In genomic region chr2:26638572-26638971, GRCm38 (mm10) we compare ENCODE assay signal across 8 mouse cellular contexts. TPM values are rescaled to one million over a fixed set of nuclear protein-coding genes. Genes with fewer than 3 reads are reported as not detected.
DNase-seq lines count a peak whose midpoint lies in the region; ATAC-seq and TF ChIP-seq lines count a peak whose summit lies in the region.

No protein-coding gene starts in this region.

- TF ChIP-seq CTCF in bone marrow, adult 2 months (IDR thresholded peaks at IDR 0.05; ENCODE audit: control insufficient read depth, insufficient read depth, low read length): no peak

- intact Hi-C loops in heart, postnatal 36 days (cut with DNase I): loop anchor here (5.0 kb wide), 1 partner anchor 191 kb away; the partner anchor contains the start of gene Sec16a
- intact Hi-C loops in left cerebral cortex, postnatal 25 days (cut with DNase I): loop anchor here (10.0 kb wide), 1 partner anchor 386 kb away; the partner anchor contains the start of gene Slc2a6

- H3K4me1 ChIP-seq in heart, embryonic 14.5 days (ENCODE audit: control insufficient read depth in 2 of 2, insufficient read depth in 2 of 2, low read length in 2 of 2): peaks cover 13 to 20% of the 10 kb centered on the region in 2 experiments
- H3K4me1 ChIP-seq in bone marrow, adult 2 months (ENCODE audit: control insufficient read depth, insufficient read depth, low read length): peaks cover 5% of the 10 kb centered on the region
- peaks cover 17% of the 10 kb centered on the region for H3K4me1 ChIP-seq in hindbrain, embryonic 14.5 days (replicated peaks; ENCODE audit: control insufficient read depth, insufficient read depth, low read length)
- peaks cover 15% of the 10 kb centered on the region for H3K4me1 ChIP-seq in midbrain, embryonic 14.5 days (ENCODE audit: control insufficient read depth, insufficient read depth, low read length)

- no peak for DNase-seq in heart, postnatal 36 days
- DNase-seq in hindbrain, embryonic 14.5 days (ENCODE audit: low spot score): no peak
- no peak for DNase-seq in midbrain, embryonic 14.5 days
- DNase-seq in left cerebral cortex, postnatal 25 days (ENCODE audit: low spot score in 2 of 2): no peak
- DNase-seq in right cerebral cortex, postnatal 10 days (ENCODE audit: low spot score in 2 of 2): no peak

- no peak overlapping the region; a peak in 1 of 4 replicates for H3K27ac ChIP-seq in heart, embryonic 14.5 days (replicated peaks in 1 of 2; ENCODE audit: control insufficient read depth in 1 of 2, insufficient read depth in 1 of 2, low read depth in 2 of 2, low read length in 2 of 2)
- H3K27ac ChIP-seq in bone marrow, adult 2 months (ENCODE audit: control insufficient read depth, insufficient read depth, low read depth, low read length, poor library complexity): no peak overlapping the region
- peak overlapping the region; percentile 33; the same call in 1 of the 2 replicates for H3K27ac ChIP-seq in hindbrain, embryonic 14.5 days
- no peak overlapping the region for H3K27ac ChIP-seq in midbrain, embryonic 14.5 days (replicated peaks; ENCODE audit: low read depth, low read length)

- TF ChIP-seq POLR2A in bone marrow, adult 2 months (IDR thresholded peaks at IDR 0.05; ENCODE audit: borderline replicate concordance, control insufficient read depth, low read depth, low read length): no peak

- peak overlapping the region; percentile 97 for H3K9ac ChIP-seq in heart, embryonic 14.5 days (ENCODE audit: low read length)
- peak overlapping the region; percentile 96 for H3K9ac ChIP-seq in hindbrain, embryonic 14.5 days
- H3K9ac ChIP-seq in midbrain, embryonic 14.5 days (replicated peaks; ENCODE audit: low read length): peak overlapping the region; percentile 94

- peaks cover 54% of the 10 kb centered on the region for H3K36me3 ChIP-seq in heart, embryonic 14.5 days (ENCODE audit: control insufficient read depth, insufficient read depth, low read length)
- H3K36me3 ChIP-seq in hindbrain, embryonic 14.5 days (replicated peaks; ENCODE audit: control insufficient read depth, insufficient read depth): peaks cover 52% of the 10 kb centered on the region
- H3K36me3 ChIP-seq in midbrain, embryonic 14.5 days (ENCODE audit: control insufficient read depth, insufficient read depth, low read length): peaks cover 46% of the 10 kb centered on the region

- H3K27me3 ChIP-seq in heart, embryonic 14.5 days (ENCODE audit: control insufficient read depth, insufficient read depth, low read length): no peaks in the 10 kb centered on the region
- no peaks in the 10 kb centered on the region for H3K27me3 ChIP-seq in hindbrain, embryonic 14.5 days (ENCODE audit: control insufficient read depth, insufficient read depth, low read length)
- H3K27me3 ChIP-seq in midbrain, embryonic 14.5 days (ENCODE audit: control insufficient read depth, insufficient read depth, low read length): no peaks in the 10 kb centered on the region

- H3K4me3 ChIP-seq in heart, embryonic 14.5 days (ENCODE audit: control insufficient read depth in 1 of 2, insufficient read depth in 1 of 2, low read depth in 1 of 2, low read length in 2 of 2): peak overlapping the region; percentile 66 to 94; a peak in 3 of 4 replicates
- peak overlapping the region; percentile 47 for H3K4me3 ChIP-seq in bone marrow, adult 2 months (replicated peaks; ENCODE audit: control insufficient read depth, low read depth, low read length)
- H3K4me3 ChIP-seq in hindbrain, embryonic 14.5 days (replicated peaks; ENCODE audit: low read length): peak overlapping the region; percentile 92
- H3K4me3 ChIP-seq in midbrain, embryonic 14.5 days (replicated peaks; ENCODE audit: low read depth, low read length): peak overlapping the region; percentile 90

- H3K4me2 ChIP-seq in heart, embryonic 14.5 days (ENCODE audit: low read length): peak overlapping the region; percentile 87
- peak overlapping the region; percentile 87 for H3K4me2 ChIP-seq in hindbrain, embryonic 14.5 days (replicated peaks)
- peak overlapping the region; percentile 61 for H3K4me2 ChIP-seq in midbrain, embryonic 14.5 days (ENCODE audit: low read length)

- H3K9me3 ChIP-seq in heart, embryonic 14.5 days (ENCODE audit: control insufficient read depth, low read length): no peaks in the 10 kb centered on the region
- no peaks in the 10 kb centered on the region for H3K9me3 ChIP-seq in hindbrain, embryonic 14.5 days (ENCODE audit: control insufficient read depth, low read length)
- no peaks in the 10 kb centered on the region for H3K9me3 ChIP-seq in midbrain, embryonic 14.5 days (ENCODE audit: control insufficient read depth, low read length)

- ATAC-seq in heart, embryonic 14.5 days (ENCODE audit: insufficient number of reproducible peaks, insufficient read depth, low FRiP score, low read depth): no peak
- ATAC-seq in hindbrain, embryonic 14.5 days (ENCODE audit: low FRiP score): no peak
- ATAC-seq in midbrain, embryonic 14.5 days (ENCODE audit: low FRiP score, low TSS enrichment): no peak
- ATAC-seq in megakaryocyte progenitor cell, adult 5-6 weeks (replicated peaks; ENCODE audit: poor library complexity): no peak

- 75% methylated on average over 5 of the region's 5 CpGs for WGBS in heart, embryonic 14.5 days
- 38% methylated on average over 5 of the region's 5 CpGs for WGBS in bone marrow, adult 2 months
- WGBS in hindbrain, embryonic 14.5 days: 76% methylated on average over 5 of the region's 5 CpGs
- 81% methylated on average over 5 of the region's 5 CpGs for WGBS in midbrain, embryonic 14.5 days

RNA-seq across cellular contexts. Expression of gene Fam69b, which starts 10.3 kb away (rescaled TPM):
- polyA plus RNA-seq in heart, embryonic 14.5 days (2014; fragmentation: Nextera tagmentation; extraction: Ambion mirVana): 13.3 and 15.2 TPM in 2 replicates
- total RNA-seq in heart, postnatal 36 days (2021): 10 to 100 TPM; 26.4 to 28.3 TPM
- polyA plus RNA-seq in bone marrow, adult 2 months (2011; ENCODE audit: insufficient read depth, insufficient read length, low replicate concordance, missing spikeins): 0.99 and 4.2 TPM in 2 replicates
- 128 and 136 TPM in 2 replicates for polyA plus RNA-seq in hindbrain, embryonic 14.5 days (2014; fragmentation: Nextera tagmentation; extraction: Ambion mirVana)
- polyA plus RNA-seq in midbrain, embryonic 14.5 days (2014; fragmentation: Nextera tagmentation; extraction: Ambion mirVana): 123 and 160 TPM in 2 replicates
- total RNA-seq in left cerebral cortex, postnatal 25 days (2021): 10 to 100 TPM; 78.4 to 84.8 TPM
- 2.8 and 4.8 TPM in 2 replicates for total RNA-seq in megakaryocyte progenitor cell, adult 5-6 weeks (2015)
- 9.2 and 9.4 TPM in 2 replicates for total RNA-seq in megakaryocyte progenitor cell, adult 5-6 weeks (2017)

RNA-seq across cellular contexts. Expression of gene Lcn4, which starts 32.5 kb away (rescaled TPM):
- polyA plus RNA-seq in heart, embryonic 14.5 days (2014; fragmentation: Nextera tagmentation; extraction: Ambion mirVana): not detected in 2 replicates
- total RNA-seq in heart, postnatal 36 days (2021): not detected
- polyA plus RNA-seq in bone marrow, adult 2 months (2011; ENCODE audit: insufficient read depth, insufficient read length, low replicate concordance, missing spikeins): not detected in 2 replicates
- not detected in 2 replicates for polyA plus RNA-seq in hindbrain, embryonic 14.5 days (2014; fragmentation: Nextera tagmentation; extraction: Ambion mirVana)
- polyA plus RNA-seq in midbrain, embryonic 14.5 days (2014; fragmentation: Nextera tagmentation; extraction: Ambion mirVana): not detected in 2 replicates
- total RNA-seq in left cerebral cortex, postnatal 25 days (2021): not detected
- total RNA-seq in megakaryocyte progenitor cell, adult 5-6 weeks (2015): 0.30 and 1.6 TPM in 2 replicates
- total RNA-seq in megakaryocyte progenitor cell, adult 5-6 weeks (2017): not detected in 2 replicates

RNA-seq across cellular contexts. Expression of gene Agpat2, which starts 34.4 kb away (rescaled TPM):
- polyA plus RNA-seq in heart, embryonic 14.5 days (2014; fragmentation: Nextera tagmentation; extraction: Ambion mirVana): 24.0 and 24.7 TPM in 2 replicates
- 10 to 100 TPM; 69.1 to 71.6 TPM for total RNA-seq in heart, postnatal 36 days (2021)
- 10.6 and 32.5 TPM in 2 replicates for polyA plus RNA-seq in bone marrow, adult 2 months (2011; ENCODE audit: insufficient read depth, insufficient read length, low replicate concordance, missing spikeins)
- 5.6 and 6.6 TPM in 2 replicates for polyA plus RNA-seq in hindbrain, embryonic 14.5 days (2014; fragmentation: Nextera tagmentation; extraction: Ambion mirVana)
- 1.8 and 3.8 TPM in 2 replicates for polyA plus RNA-seq in midbrain, embryonic 14.5 days (2014; fragmentation: Nextera tagmentation; extraction: Ambion mirVana)
- 1 to 10 TPM in 1 of 2 experiments, under 1 TPM in 1; 0.85 to 1.2 TPM for total RNA-seq in left cerebral cortex, postnatal 25 days (2021)
- 47.8 and 50.3 TPM in 2 replicates for total RNA-seq in megakaryocyte progenitor cell, adult 5-6 weeks (2015)
- total RNA-seq in megakaryocyte progenitor cell, adult 5-6 weeks (2017): 43.5 and 52.3 TPM in 2 replicates

RNA-seq across cellular contexts. Expression of gene Gm20532, which starts 52.1 kb away (rescaled TPM):
- not detected in 2 replicates for polyA plus RNA-seq in heart, embryonic 14.5 days (2014; fragmentation: Nextera tagmentation; extraction: Ambion mirVana)
- total RNA-seq in heart, postnatal 36 days (2021): not detected
- polyA plus RNA-seq in bone marrow, adult 2 months (2011; ENCODE audit: insufficient read depth, insufficient read length, low replicate concordance, missing spikeins): not detected in 2 replicates
- not detected in 2 replicates for polyA plus RNA-seq in hindbrain, embryonic 14.5 days (2014; fragmentation: Nextera tagmentation; extraction: Ambion mirVana)
- not detected in 2 replicates for polyA plus RNA-seq in midbrain, embryonic 14.5 days (2014; fragmentation: Nextera tagmentation; extraction: Ambion mirVana)
- total RNA-seq in left cerebral cortex, postnatal 25 days (2021): not detected
- total RNA-seq in megakaryocyte progenitor cell, adult 5-6 weeks (2015): not detected in 2 replicates
- not detected in 2 replicates for total RNA-seq in megakaryocyte progenitor cell, adult 5-6 weeks (2017)

RNA-seq across cellular contexts. Expression of gene Egfl7, which starts 58.8 kb away (rescaled TPM):
- 161 and 177 TPM in 2 replicates for polyA plus RNA-seq in heart, embryonic 14.5 days (2014; fragmentation: Nextera tagmentation; extraction: Ambion mirVana)
- 100 to 1,000 TPM; 146 to 183 TPM for total RNA-seq in heart, postnatal 36 days (2021)
- polyA plus RNA-seq in bone marrow, adult 2 months (2011; ENCODE audit: insufficient read depth, insufficient read length, low replicate concordance, missing spikeins): 91.0 and 128 TPM in 2 replicates
- 62.2 and 69.2 TPM in 2 replicates for polyA plus RNA-seq in hindbrain, embryonic 14.5 days (2014; fragmentation: Nextera tagmentation; extraction: Ambion mirVana)
- 36.7 and 51.1 TPM in 2 replicates for polyA plus RNA-seq in midbrain, embryonic 14.5 days (2014; fragmentation: Nextera tagmentation; extraction: Ambion mirVana)
- total RNA-seq in left cerebral cortex, postnatal 25 days (2021): 10 to 100 TPM; 68.0 to 81.4 TPM
- 29.9 and 58.3 TPM in 2 replicates for total RNA-seq in megakaryocyte progenitor cell, adult 5-6 weeks (2015)
- total RNA-seq in megakaryocyte progenitor cell, adult 5-6 weeks (2017): 24.6 and 24.9 TPM in 2 replicates
